Mouse (Mus musculus) T-helper 17 cell (primary cell): ENCODE results near the gene Prkag2.

Experiments
- in situ Hi-C, 2 experiments: fragments of 300-600 bp; cut with MboI, MseI; formaldehyde crosslinking; loops; 1 replicate in 1 of 2; 2 replicates in 1 of 2; pipeline ENCODE4 v1.15.1; 2025; ENCODE audit warnings: high pct_unique_total_duplicates in 2 of 2

The Prkag2 gene

DNA sequence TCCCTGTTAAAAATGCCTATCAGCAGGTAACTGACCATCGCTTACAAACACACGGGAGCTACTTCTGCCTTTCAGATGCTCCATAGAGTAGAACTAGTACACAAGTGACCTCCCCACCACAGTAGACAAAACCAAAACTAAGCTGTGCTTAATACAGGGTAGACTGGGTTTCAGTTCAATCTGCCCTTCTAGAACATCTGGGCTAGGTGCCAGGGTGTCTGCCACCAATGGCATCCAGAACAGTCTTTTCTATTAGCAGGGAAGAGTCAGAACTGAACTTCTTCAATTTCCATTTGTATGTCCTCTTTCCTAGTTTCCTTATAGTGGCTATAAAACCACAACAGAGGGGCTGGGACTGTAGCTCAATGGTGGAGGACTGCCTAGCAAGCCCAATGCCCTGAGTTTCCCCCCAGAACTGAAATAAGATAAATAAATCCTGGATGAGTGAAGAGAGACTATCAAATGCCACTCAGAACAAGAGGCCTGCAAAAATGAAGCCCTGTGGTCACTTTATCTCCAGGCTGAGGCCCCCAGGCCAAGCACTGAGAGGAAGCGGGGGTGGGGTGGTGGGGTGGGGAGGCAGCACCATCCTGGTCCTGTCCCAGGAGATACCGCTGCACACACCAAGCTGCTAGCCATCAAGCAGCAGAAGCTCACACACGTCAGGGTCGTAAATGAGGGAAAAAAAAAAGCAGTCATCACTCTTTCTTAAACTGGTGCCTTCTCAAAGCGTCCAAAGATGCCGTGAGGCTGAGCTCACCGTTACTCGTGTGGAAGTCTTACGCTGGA is 222.4 kb downstream of the Prkag2 start:
- in situ Hi-C loops = no loop called here

DNA sequence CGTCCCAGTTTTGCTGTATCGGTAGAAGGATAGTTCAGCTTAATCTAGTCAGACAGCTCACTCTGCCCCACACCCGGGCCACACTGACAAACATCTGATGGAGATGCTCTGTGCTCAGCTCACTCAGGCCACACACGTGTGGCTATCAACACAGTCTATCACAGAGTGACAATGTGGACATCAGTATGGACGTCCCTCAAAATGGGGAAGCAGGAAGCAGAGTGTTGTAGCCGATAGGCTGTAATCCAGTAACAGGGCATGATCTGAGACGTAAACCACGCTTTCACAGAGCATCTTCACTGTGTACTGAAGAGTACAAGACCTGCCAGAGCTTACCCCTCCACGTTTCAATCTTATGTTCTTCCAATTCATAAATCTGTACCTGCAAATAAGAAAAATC is 223.8 kb downstream of the Prkag2 start:
- in situ Hi-C loops = no loop called here

DNA sequence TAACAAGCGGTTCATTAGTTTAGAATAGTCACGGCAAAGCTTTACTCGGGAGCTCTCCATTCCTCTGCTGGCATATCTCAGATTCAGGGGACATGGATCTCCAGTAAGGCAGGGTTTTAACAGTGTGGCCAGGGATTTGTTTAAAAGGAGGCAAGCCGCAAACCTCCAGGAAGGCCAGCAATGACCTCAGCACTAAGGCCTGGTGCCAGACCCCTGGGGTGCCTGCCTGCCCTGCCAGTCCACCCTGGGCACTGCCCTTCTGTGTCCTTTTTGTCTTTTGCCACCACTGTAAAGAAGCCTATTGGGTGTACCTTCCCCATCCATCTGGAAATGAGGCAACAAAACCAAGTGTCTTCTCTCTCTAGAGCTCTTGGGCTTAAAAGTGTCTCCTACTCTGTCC is 226.3 kb downstream of the Prkag2 start:
- in situ Hi-C loops = no loop called here

- in situ Hi-C loops = no loop called here
These were observed 227.2 kb downstream of the Prkag2 start for GRCm38 (mm10) chr5:24873221-24873620.

GRCm38 (mm10) chr5:24871276-24871675 is 229.2 kb downstream of the Prkag2 start:
- in situ Hi-C loops = no loop called here

GRCm38 (mm10) chr5:24869796-24870289 is 230.6 kb downstream of the Prkag2 start:
- in situ Hi-C loops = no loop called here

DNA sequence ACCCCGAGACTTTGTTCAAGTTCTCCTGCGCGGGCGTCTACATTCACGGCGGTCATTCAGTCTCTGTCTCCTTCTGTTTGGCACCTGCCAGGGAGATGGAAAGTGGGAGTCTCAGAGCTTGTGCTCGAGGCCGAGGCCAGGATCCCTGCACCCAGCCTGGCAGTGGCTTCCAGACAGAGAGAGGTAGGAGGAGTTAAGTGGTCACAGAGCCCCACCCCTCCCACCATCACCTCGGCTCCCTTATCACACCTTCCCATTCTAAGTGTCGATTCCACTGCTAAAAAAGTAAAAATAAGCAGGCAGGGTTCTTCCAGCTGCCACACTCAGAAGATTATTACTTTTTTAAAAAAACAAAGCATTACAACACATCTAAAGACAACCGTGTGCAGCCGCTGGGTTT is 236.6 kb downstream of the Prkag2 start:
- in situ Hi-C loops = no loop called here

DNA sequence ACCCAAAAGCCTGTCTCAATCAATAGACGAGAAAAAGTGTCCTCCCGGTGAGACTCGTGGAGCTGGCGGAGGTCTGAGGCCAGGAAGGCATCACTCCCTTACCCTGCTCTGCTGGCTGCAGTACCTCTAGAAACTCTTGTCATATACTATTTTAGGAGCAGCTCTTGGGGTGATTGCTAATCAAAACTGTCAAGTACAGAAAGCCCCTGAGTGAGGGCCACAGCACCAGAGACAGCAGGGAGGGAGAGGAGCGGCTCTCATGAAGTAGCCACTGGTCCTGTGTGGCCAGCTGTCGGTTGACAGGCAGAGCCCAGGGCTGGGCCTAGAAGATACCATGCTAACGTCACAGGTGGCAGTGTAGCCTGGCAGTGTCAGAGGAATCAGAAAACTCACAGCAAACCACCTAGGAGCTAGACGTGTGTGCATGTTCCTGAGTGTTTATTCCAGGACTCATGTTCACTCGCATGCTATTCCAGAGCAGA is 239.0 kb downstream of the Prkag2 start:
- in situ Hi-C loops = no loop called here

GRCm38 (mm10) chr5:24860635-24861448 is 239.6 kb downstream of the Prkag2 start:
- in situ Hi-C loops = no loop called here

GRCm38 (mm10) chr5:24859771-24860540 is 240.5 kb downstream of the Prkag2 start:
- in situ Hi-C loops = no loop called here

GRCm38 (mm10) chr5:24854827-24855600 is 245.4 kb downstream of the Prkag2 start:
- in situ Hi-C loops = no loop called here

GRCm38 (mm10) chr5:24854256-24854655 is 246.2 kb downstream of the Prkag2 start:
- in situ Hi-C loops = no loop called here

DNA sequence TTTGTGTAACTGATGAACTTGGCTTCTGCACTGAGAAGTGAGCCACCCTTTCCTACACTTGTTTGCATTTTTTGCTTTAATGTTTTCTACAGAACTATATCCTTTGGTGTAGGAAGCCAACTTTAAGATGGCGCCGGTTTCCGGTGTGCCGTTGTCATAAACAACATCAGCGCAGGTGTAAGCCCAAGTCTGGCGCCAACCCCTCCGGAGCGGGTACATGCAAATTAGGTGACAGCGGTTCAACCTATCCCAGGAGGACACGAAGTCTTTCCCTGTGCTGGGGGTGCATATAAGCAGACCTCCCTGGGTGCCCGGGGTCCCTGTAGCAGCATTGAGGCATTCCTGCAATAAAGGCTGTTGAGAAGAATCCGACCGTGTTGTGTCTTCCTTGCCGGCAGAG is 252.2 kb downstream of the Prkag2 start:
- in situ Hi-C loops = loop anchor here in 1 of 2 experiments (25.0 kb wide), 1 partner anchor 1411 kb away; the partner anchor contains the start of gene Kmt2e

GRCm38 (mm10) chr5:24843841-24844240 is 256.6 kb downstream of the Prkag2 start:
- in situ Hi-C loops = loop anchor here in 1 of 2 experiments (25.0 kb wide), 1 partner anchor 1407 kb away; the partner anchor contains the start of gene Kmt2e

DNA sequence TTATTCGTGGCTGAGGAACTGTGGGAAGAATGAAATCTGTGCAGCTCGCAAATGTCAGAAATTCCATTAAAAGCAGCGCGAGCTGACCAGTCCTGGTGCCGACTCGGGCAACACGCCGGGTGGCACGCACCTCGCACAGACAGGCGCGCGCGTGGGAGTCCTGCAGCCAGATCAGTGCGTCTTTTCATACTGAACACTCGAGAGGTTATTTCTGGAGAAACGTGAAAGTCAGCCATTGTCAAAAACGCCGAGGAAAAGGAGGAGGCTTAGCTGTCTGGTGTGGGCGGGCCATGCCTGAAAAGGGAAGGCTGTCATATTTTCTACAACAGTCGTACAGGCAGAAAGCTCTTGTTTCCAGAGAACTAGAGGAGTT is 257.4 kb downstream of the Prkag2 start:
- in situ Hi-C loops = loop anchor here in 1 of 2 experiments (25.0 kb wide), 1 partner anchor 1406 kb away; the partner anchor contains the start of gene Kmt2e

GRCm38 (mm10) chr5:24842274-24843102 is 258.0 kb downstream of the Prkag2 start, which contains the start of gene Rheb:
Gene Rheb (minus strand): TSS chr5:24842624.
- in situ Hi-C loops = loop anchor here in 1 of 2 experiments (25.0 kb wide), 1 partner anchor 1405 kb away; the partner anchor contains the start of gene Kmt2e

GRCm38 (mm10) chr5:24841662-24842273 is 258.7 kb downstream of the Prkag2 start:
- in situ Hi-C loops = loop anchor here in 1 of 2 experiments (25.0 kb wide), 1 partner anchor 1404 kb away; the partner anchor contains the start of gene Kmt2e

- in situ Hi-C loops = loop anchor here in 1 of 2 experiments (25.0 kb wide), 1 partner anchor 1404 kb away; the partner anchor contains the start of gene Kmt2e
These were observed 259.4 kb downstream of the Prkag2 start for GRCm38 (mm10) chr5:24840975-24841431.

GRCm38 (mm10) chr5:24834491-24834890 is 266.0 kb downstream of the Prkag2 start:
- in situ Hi-C loops = loop anchor here (5.0 to 25.0 kb wide), 2 partner anchors 82 to 1397 kb away; partner anchors contain the start of gene Kmt2e (in 1 of the 2)
